Mouse (Mus musculus): Measurements from ENCODE around the gene Hpse. TPM values are rescaled to one million over a fixed set of nuclear protein-coding genes. Genes with fewer than 3 reads are reported as not detected.
A peak's percentile ranks its signal among the peaks of the same experiment; 100 is the strongest.

The Hpse gene
- polyA plus RNA-seq, 1 experiment from 2014 or later = 1.5 TPM

- H3K9ac ChIP-seq = no peak overlapping the region
- H3K9me3 ChIP-seq (replicated peaks) = no peaks in the 10 kb centered on the region
- ATAC-seq (ENCODE audit: insufficient number of reproducible peaks, low FRiP score) = no peak
- no peaks in the 10 kb centered on the region for H3K27me3 ChIP-seq (replicated peaks)
- 93% methylated on average over 6 of the region's 6 CpGs for WGBS
- no peaks in the 10 kb centered on the region for H3K4me1 ChIP-seq (replicated peaks)
- no peak overlapping the region for H3K27ac ChIP-seq (ENCODE audit: poor library complexity, severe bottlenecking)
- H3K36me3 ChIP-seq = peaks cover 73% of the 10 kb centered on the region
- H3K4me2 ChIP-seq = no peak overlapping the region
- H3K4me3 ChIP-seq = no peak overlapping the region
These were observed 56.5 kb downstream of the Hpse start for GRCm38 (mm10) chr5:100663011-100663410.

DNA sequence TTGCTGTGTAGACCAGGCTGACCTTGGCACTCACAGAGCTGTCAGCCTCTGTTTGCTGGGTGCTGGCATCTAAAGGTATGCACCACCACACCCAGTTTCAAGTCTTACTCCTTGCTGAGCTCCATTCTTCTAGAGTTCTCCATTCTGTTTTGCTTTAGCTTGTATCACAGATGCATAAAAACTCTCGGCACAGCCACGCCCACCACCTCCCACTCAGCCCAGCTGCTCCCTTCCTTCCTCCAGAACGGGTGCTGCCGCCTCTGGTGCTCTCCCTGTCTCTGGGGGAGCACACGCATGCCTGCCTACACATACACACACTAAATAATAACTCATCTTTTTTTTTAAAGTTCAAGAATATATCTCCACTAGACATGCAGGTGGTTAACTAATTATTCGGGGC, 61.1 kb downstream of the Hpse start:
- Histone ChIP-seq H3K27ac (ENCODE audit: poor library complexity, severe bottlenecking) (no peak overlapping the region), H3K4me3 (no peak overlapping the region), H3K36me3 (peaks cover 86% of the 10 kb centered on the region), H3K27me3 (replicated peaks) (no peaks in the 10 kb centered on the region), H3K9me3 (replicated peaks) (no peaks in the 10 kb centered on the region), H3K4me1 (replicated peaks) (no peaks in the 10 kb centered on the region), H3K9ac (no peak overlapping the region), H3K4me2 (no peak overlapping the region)
- WGBS = 84% methylated on average over 6 of the region's 6 CpGs
- no peak for ATAC-seq (ENCODE audit: insufficient number of reproducible peaks, low FRiP score)

DNA sequence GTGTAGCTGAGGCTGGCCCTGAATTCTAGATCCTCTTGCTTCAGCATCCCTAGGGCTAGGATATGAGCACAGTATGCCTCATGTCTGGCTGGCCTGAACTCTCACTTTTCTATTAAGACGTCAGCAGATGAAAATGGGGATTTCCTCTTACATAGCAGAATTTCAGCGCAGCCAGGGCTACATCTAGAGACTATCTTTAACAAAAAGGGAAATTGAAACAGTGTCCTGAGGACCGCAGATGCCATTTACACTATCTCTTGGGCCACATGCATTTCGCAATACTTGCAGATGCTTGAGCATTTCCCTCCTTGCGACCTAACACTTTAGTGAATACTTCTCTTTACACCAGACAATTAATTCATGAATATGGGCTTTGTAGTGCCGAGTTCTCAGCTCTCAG, 63.2 kb downstream of the Hpse start:
- Histone ChIP-seq H3K9ac (no peak overlapping the region), H3K27me3 (replicated peaks) (no peaks in the 10 kb centered on the region), H3K4me3 (no peak overlapping the region), H3K36me3 (peaks cover 71% of the 10 kb centered on the region), H3K27ac (ENCODE audit: poor library complexity, severe bottlenecking) (no peak overlapping the region), H3K9me3 (replicated peaks) (no peaks in the 10 kb centered on the region), H3K4me1 (replicated peaks) (no peaks in the 10 kb centered on the region), H3K4me2 (no peak overlapping the region)
- 88% methylated on average over 6 of the region's 6 CpGs for WGBS
- no peak for ATAC-seq (ENCODE audit: insufficient number of reproducible peaks, low FRiP score)

GRCm38 (mm10) chr5:100652327-100652726, 67.2 kb downstream of the Hpse start:
- Histone ChIP-seq H3K9ac (no peak overlapping the region), H3K27ac (ENCODE audit: poor library complexity, severe bottlenecking) (no peak overlapping the region), H3K4me3 (no peak overlapping the region), H3K4me2 (no peak overlapping the region), H3K36me3 (peaks cover 37% of the 10 kb centered on the region), H3K27me3 (replicated peaks) (no peaks in the 10 kb centered on the region), H3K4me1 (replicated peaks) (peaks cover 17% of the 10 kb centered on the region), H3K9me3 (replicated peaks) (no peaks in the 10 kb centered on the region)
- WGBS = 78% methylated on average over 9 of the region's 9 CpGs
- ATAC-seq (ENCODE audit: insufficient number of reproducible peaks, low FRiP score) = no peak

DNA sequence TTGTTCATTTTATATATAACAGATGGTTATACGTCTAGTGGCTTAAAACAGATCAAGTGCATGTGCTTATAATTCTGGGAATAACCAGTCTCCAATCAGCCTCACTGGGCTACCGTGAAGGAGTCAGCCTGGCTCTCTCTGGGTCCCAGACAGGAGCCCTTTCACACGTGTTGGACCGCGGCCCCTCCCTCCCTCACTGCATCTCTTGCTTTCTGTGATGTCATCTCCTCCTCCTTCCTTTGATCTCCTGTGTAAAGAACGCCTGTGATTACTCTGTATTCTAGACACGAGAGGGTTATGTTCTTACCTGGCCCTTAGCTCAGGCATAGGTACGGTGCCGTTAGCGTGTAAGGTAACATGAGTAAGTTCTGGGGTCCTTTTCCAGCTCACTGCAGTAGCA, 68.0 kb downstream of the Hpse start:
- no peak overlapping the region for H3K9ac ChIP-seq
- H3K4me3 ChIP-seq = no peak overlapping the region
- H3K4me2 ChIP-seq = no peak overlapping the region
- H3K9me3 ChIP-seq (replicated peaks) = no peaks in the 10 kb centered on the region
- H3K27ac ChIP-seq (ENCODE audit: poor library complexity, severe bottlenecking) = no peak overlapping the region
- peaks cover 17% of the 10 kb centered on the region for H3K4me1 ChIP-seq (replicated peaks)
- whole genome bisulfite sequencing = 79% methylated on average over 10 of the region's 10 CpGs
- H3K27me3 ChIP-seq (replicated peaks) = no peaks in the 10 kb centered on the region
- ATAC-seq (ENCODE audit: insufficient number of reproducible peaks, low FRiP score) = no peak
- H3K36me3 ChIP-seq = peaks cover 30% of the 10 kb centered on the region

DNA sequence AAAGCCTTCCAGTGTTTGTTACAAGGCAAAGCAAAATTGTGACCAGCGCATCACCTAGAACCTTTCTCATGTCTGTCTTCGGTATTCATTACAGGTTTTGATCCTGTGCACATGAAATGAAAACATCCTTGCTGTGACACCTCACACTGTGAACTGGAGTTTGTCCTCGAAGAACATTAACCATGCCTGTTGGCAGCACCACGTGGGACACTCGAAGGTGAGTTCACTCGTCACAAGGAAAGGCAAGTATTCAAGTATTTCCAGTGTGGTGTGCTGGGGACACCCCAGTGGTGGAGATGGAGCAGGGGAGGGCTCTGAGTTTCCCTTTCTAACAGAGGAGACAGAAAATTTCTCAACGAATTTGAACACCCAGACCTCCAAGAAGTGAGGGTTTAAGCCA, 68.5 kb downstream of the Hpse start:
- Histone ChIP-seq H3K27me3 (replicated peaks) (0 out of 2 replicates have a peak, but pooled peaks cover 4% of the 10 kb centered on the region), H3K4me3 (no peak overlapping the region), H3K27ac (ENCODE audit: poor library complexity, severe bottlenecking) (no peak overlapping the region), H3K9me3 (replicated peaks) (no peaks in the 10 kb centered on the region), H3K4me1 (replicated peaks) (peaks cover 17% of the 10 kb centered on the region), H3K4me2 (no peak overlapping the region), H3K9ac (no peak overlapping the region), H3K36me3 (peaks cover 24% of the 10 kb centered on the region)
- WGBS = 83% methylated on average over 7 of the region's 7 CpGs
- no peak for ATAC-seq (ENCODE audit: insufficient number of reproducible peaks, low FRiP score)

DNA sequence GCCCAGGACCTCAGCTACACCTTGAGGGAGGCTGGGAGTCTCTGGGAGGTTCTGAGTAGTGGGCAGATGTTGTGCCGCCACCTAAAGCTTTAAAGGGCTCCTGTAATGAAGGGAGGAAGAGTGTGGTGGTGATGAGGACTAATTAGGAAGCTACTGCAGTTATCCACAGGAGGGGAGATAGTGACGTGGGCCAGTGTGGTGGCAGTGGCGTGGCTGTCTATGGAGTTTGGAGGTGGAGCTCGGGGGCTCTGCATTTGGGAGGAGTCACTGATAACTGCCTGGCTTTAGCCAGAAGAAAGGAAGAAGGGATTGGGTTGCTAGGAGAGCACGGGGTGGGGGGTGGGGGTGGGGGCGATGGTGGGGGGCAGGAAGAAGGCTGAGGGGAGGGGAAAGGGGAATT, 71.0 kb downstream of the Hpse start:
- Histone ChIP-seq H3K9ac (no peak overlapping the region), H3K36me3 (0 out of 2 replicates have a peak, but pooled peaks cover 2% of the 10 kb centered on the region), H3K4me1 (replicated peaks) (peaks cover 24% of the 10 kb centered on the region), H3K4me2 (peak overlapping the region; percentile 58), H3K9me3 (replicated peaks) (no peaks in the 10 kb centered on the region), H3K27ac (ENCODE audit: poor library complexity, severe bottlenecking) (no peak overlapping the region), H3K4me3 (peak overlapping the region; percentile 15), H3K27me3 (replicated peaks) (0 out of 2 replicates have a peak, but pooled peaks cover 9% of the 10 kb centered on the region)
- ATAC-seq (ENCODE audit: insufficient number of reproducible peaks, low FRiP score) = no peak
- WGBS = 10% methylated on average over 6 of the region's 6 CpGs

- Histone ChIP-seq H3K27me3 (replicated peaks) (0 out of 2 replicates have a peak, but pooled peaks cover 9% of the 10 kb centered on the region), H3K9ac (0 out of 2 replicates have a peak overlapping the region, but pooled peaks have one; percentile 22), H3K4me1 (replicated peaks) (peaks cover 29% of the 10 kb centered on the region), H3K4me3 (peak overlapping the region; percentile 15), H3K9me3 (replicated peaks) (no peaks in the 10 kb centered on the region), H3K4me2 (peak overlapping the region; percentile 58), H3K36me3 (no peaks in the 10 kb centered on the region), H3K27ac (ENCODE audit: poor library complexity, severe bottlenecking) (no peak overlapping the region)
- no peak for ATAC-seq (ENCODE audit: insufficient number of reproducible peaks, low FRiP score)
- 8% methylated on average over 10 of the region's 10 CpGs for WGBS
These were observed 71.5 kb downstream of the Hpse start for GRCm38 (mm10) chr5:100648046-100648445.

DNA sequence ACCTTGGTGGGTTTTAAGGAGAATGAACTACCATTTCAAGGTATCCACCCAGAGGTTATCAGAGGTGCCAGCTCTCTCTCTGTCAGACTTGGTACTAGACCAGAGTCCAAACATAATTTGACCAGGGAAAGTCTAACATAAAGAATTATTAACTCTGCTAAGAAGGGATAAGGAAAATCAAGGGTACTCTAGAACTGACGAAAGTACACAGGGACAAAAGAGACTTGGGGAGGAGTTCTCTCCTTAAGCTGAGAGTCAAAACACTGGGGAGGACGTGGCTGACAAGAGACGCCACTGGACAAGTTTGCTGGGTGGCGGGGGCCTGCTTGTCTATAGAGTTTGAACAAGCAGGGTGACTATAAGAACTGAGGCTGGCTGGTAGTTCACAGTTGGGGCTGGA, 73.0 kb downstream of the Hpse start:
- Histone ChIP-seq H3K27me3 (replicated peaks) (0 out of 2 replicates have a peak, but pooled peaks cover 9% of the 10 kb centered on the region), H3K36me3 (no peaks in the 10 kb centered on the region), H3K4me2 (no peak overlapping the region), H3K27ac (ENCODE audit: poor library complexity, severe bottlenecking) (no peak overlapping the region), H3K4me3 (no peak overlapping the region), H3K9me3 (replicated peaks) (no peaks in the 10 kb centered on the region), H3K4me1 (replicated peaks) (peaks cover 29% of the 10 kb centered on the region), H3K9ac (no peak overlapping the region)
- WGBS = 83% methylated on average over 4 of the region's 4 CpGs
- no peak for ATAC-seq (ENCODE audit: insufficient number of reproducible peaks, low FRiP score)

DNA sequence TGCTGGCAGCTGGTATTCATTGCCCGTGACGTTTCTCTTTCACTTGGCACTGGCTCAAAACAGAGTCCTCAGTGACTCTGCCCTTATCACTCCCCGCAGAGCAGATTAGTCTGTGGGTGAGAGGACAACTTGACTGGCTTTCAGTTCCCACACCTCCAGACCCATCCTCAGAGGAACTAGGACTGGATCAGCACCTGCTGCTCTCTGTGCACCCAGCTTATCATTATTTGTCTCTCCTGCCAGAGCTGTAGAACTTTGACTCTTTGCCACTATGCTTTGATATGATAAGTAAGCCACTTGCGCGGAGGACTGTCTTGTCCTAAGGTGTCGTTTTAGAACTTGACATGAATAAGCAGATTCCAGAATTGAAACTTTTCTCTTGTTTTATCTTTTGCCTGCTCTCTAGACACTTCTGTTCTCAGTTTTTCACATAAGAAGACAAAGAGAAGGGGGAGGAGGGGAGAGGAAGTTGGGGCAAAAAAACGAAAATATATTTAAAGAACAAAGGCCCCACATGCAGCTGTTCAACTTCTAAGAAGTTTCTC, 75.5 kb downstream of the Hpse start:
- 14% methylated on average over 7 of the region's 7 CpGs for WGBS
- no peak overlapping the region for H3K9ac ChIP-seq
- H3K9me3 ChIP-seq (replicated peaks) = no peaks in the 10 kb centered on the region
- H3K27me3 ChIP-seq (replicated peaks) = 0 out of 2 replicates have a peak, but pooled peaks cover 9% of the 10 kb centered on the region
- no peak overlapping the region for H3K27ac ChIP-seq (ENCODE audit: poor library complexity, severe bottlenecking)
- H3K4me3 ChIP-seq = no peak overlapping the region
- H3K36me3 ChIP-seq = no peaks in the 10 kb centered on the region
- peaks cover 29% of the 10 kb centered on the region for H3K4me1 ChIP-seq (replicated peaks)
- H3K4me2 ChIP-seq = peak overlapping the region; percentile 21
- peak; percentile 76 for ATAC-seq (ENCODE audit: insufficient number of reproducible peaks, low FRiP score)

- H3K9ac ChIP-seq = no peak overlapping the region
- H3K27me3 ChIP-seq (replicated peaks) = 0 out of 2 replicates have a peak, but pooled peaks cover 9% of the 10 kb centered on the region
- no peak overlapping the region for H3K27ac ChIP-seq (ENCODE audit: poor library complexity, severe bottlenecking)
- H3K4me2 ChIP-seq = peak overlapping the region; percentile 21
- peaks cover 22% of the 10 kb centered on the region for H3K4me1 ChIP-seq (replicated peaks)
- H3K9me3 ChIP-seq (replicated peaks) = no peaks in the 10 kb centered on the region
- H3K4me3 ChIP-seq = no peak overlapping the region
- WGBS = 63% methylated on average over 12 of the region's 12 CpGs
- no peaks in the 10 kb centered on the region for H3K36me3 ChIP-seq
- no peak for ATAC-seq (ENCODE audit: insufficient number of reproducible peaks, low FRiP score)
These were observed 76.1 kb downstream of the Hpse start for GRCm38 (mm10) chr5:100643253-100643990.

All from heart, embryonic 12.5 days (tissue).